Mouse (Mus musculus) MEL (cell line): ENCODE data around the gene Hspg2. TPM values are rescaled to one million over a fixed set of nuclear protein-coding genes. Genes with fewer than 3 reads are reported as not detected.
"Not testable (repeated sequence)": the region's sequence is repeated elsewhere in the genome, so short reads cannot be mapped to it uniquely, and the experiment has no call there.

ENCODE experiments used
- DNase-seq: peaks from one replicate; pipeline ENCODE4 v3.0.0; 2011; ENCODE audit warnings: low read depth, low spot score
- H3K27ac ChIP-seq: 2 replicates; pipeline ENCODE4 v1.5.1; 2012; ENCODE audit warnings: low read depth, mild to moderate bottlenecking, control low read depth, low read length, moderate library complexity; ENCODE audit not compliant: control insufficient read depth
- H3K27me3 ChIP-seq, 2 experiments: fragments of 150-350 bp in 1 of 2; sonication (generic) in 1 of 2; 2 replicates each; pipeline ENCODE4 v1.6.1; 2012; ENCODE audit warnings: low read length in 2 of 2, mild to moderate bottlenecking in 2 of 2, improper control_type of control experiment in 1 of 2, moderate library complexity in 1 of 2; ENCODE audit not compliant: insufficient read depth in 2 of 2, control insufficient read depth in 1 of 2
- H3K36me3 ChIP-seq, 2 experiments: 2 replicates each; pipeline ENCODE4 v1.6.1; 2012 to 2014; ENCODE audit warnings: low read length in 2 of 2, improper control_type of control experiment in 1 of 2, inconsistent platforms in 1 of 2, mild to moderate bottlenecking in 1 of 2; ENCODE audit not compliant: insufficient read depth in 2 of 2, control insufficient read depth in 1 of 2
- H3K4me1 ChIP-seq, 2 experiments: fragments of 150-350 bp in 1 of 2; sonication (generic) in 1 of 2; 2 replicates each; pipeline ENCODE4 v1.6.1; 2012; ENCODE audit warnings: low read length in 2 of 2, improper control_type of control experiment in 1 of 2, mild to moderate bottlenecking in 1 of 2; ENCODE audit not compliant: insufficient read depth in 2 of 2, control insufficient read depth in 1 of 2
- H3K4me3 ChIP-seq, 2 experiments: fragments of 150-350 bp in 1 of 2; sonication (generic) in 1 of 2; 2 replicates each; pipeline ENCODE4 v1.5.1; 2012; ENCODE audit warnings: low read depth in 2 of 2, low read length in 2 of 2, mild to moderate bottlenecking in 2 of 2, moderate library complexity in 2 of 2, control low read depth in 1 of 2, improper control_type of control experiment in 1 of 2; ENCODE audit not compliant: control insufficient read depth in 1 of 2, insufficient read depth in 1 of 2
- H3K79me2 ChIP-seq: 2 replicates; pipeline ENCODE4 v1.6.1; 2012; ENCODE audit warnings: mild to moderate bottlenecking, low read length, moderate library complexity; ENCODE audit not compliant: control insufficient read depth, poor library complexity, insufficient read depth
- H3K9ac ChIP-seq: 2 replicates; pipeline ENCODE4 v1.6.1; 2012; ENCODE audit warnings: low read depth, mild to moderate bottlenecking, control low read depth, low read length, moderate library complexity; ENCODE audit not compliant: control insufficient read depth, poor library complexity, severe bottlenecking
- H3K9me3 ChIP-seq: fragments of 150-350 bp; sonication (generic); replicated peaks from 2 replicates; pipeline ENCODE4 v1.6.1; 2012; ENCODE audit warnings: mild to moderate bottlenecking, low read length, improper control_type of control experiment, moderate library complexity; ENCODE audit not compliant: insufficient read depth
- CHD2 ChIP-seq: IDR thresholded peaks from 2 replicates; pipeline ENCODE4 v1.6.1; 2011; ENCODE audit warnings: low read length, improper control_type of control experiment
- CTCF ChIP-seq, 3 experiments: IDR thresholded peaks in 2 of 3; conservative IDR thresholded peaks in 1 of 3; 2 replicates each; pipeline ENCODE4 v1.5.1; 2011 to 2012; ENCODE audit warnings: low read length in 3 of 3, low read depth in 2 of 3, mild to moderate bottlenecking in 2 of 3, improper control_type of control experiment in 1 of 3, inconsistent platforms in 1 of 3, mixed read lengths in 1 of 3, moderate library complexity in 1 of 3; ENCODE audit not compliant: control insufficient read depth in 1 of 3, insufficient read depth in 1 of 3, poor library complexity in 1 of 3, severe bottlenecking in 1 of 3
- KAT2A ChIP-seq: conservative IDR thresholded peaks from 2 replicates; pipeline ENCODE4 v1.6.1; 2012; ENCODE audit warnings: low read depth, low read length, improper control_type of control experiment, inconsistent platforms
- MEF2A ChIP-seq: IDR thresholded peaks from 2 replicates; pipeline ENCODE4 v1.6.1; 2014; ENCODE audit warnings: low read depth, mild to moderate bottlenecking, inconsistent platforms, low read length, improper control_type of control experiment; ENCODE audit not compliant: poor library complexity, insufficient replicate concordance, severe bottlenecking; ENCODE audit errors: extremely low read depth
- MXI1 ChIP-seq: IDR thresholded peaks from 2 replicates; pipeline ENCODE4 v1.6.1; 2011; ENCODE audit warnings: mild to moderate bottlenecking, low read depth, low read length, improper control_type of control experiment
- MYB ChIP-seq: IDR thresholded peaks from 2 replicates; pipeline ENCODE4 v1.6.1; 2011; ENCODE audit warnings: mild to moderate bottlenecking, low read depth, low read length, improper control_type of control experiment
- POLR2A ChIP-seq, 2 experiments: IDR thresholded peaks; 2 replicates each; pipeline ENCODE4 v1.6.1; 2011 to 2012; ENCODE audit warnings: low read length in 2 of 2, mild to moderate bottlenecking in 2 of 2, control low read depth in 1 of 2, improper control_type of control experiment in 1 of 2, low read depth in 1 of 2, moderate library complexity in 1 of 2; ENCODE audit not compliant: control insufficient read depth in 1 of 2, insufficient read depth in 1 of 2, poor library complexity in 1 of 2
- POLR2AphosphoS5 ChIP-seq: IDR thresholded peaks from 2 replicates; pipeline ENCODE4 v1.6.1; 2012; ENCODE audit warnings: low read depth, borderline replicate concordance, mild to moderate bottlenecking, inconsistent platforms, low read length, moderate library complexity, mixed read lengths
- SIN3A ChIP-seq: IDR thresholded peaks from 2 replicates; pipeline ENCODE4 v1.6.1; 2012; ENCODE audit warnings: low read length, improper control_type of control experiment, inconsistent platforms
- SMC3 ChIP-seq: IDR thresholded peaks from 2 replicates; pipeline ENCODE4 v1.6.1; 2011; ENCODE audit warnings: low read depth, low read length, improper control_type of control experiment
- UBTF ChIP-seq: IDR thresholded peaks from 2 replicates; pipeline ENCODE4 v1.6.1; 2012; ENCODE audit warnings: low read depth, mild to moderate bottlenecking, inconsistent platforms, low read length, improper control_type of control experiment, moderate library complexity, borderline replicate concordance; ENCODE audit not compliant: insufficient read depth
- USF2 ChIP-seq, 2 experiments: IDR thresholded peaks; 2 replicates each; pipeline ENCODE4 v1.6.1; 2011 to 2012; ENCODE audit warnings: improper control_type of control experiment in 2 of 2, low read length in 2 of 2, borderline replicate concordance in 1 of 2, inconsistent platforms in 1 of 2, low read depth in 1 of 2, mild to moderate bottlenecking in 1 of 2; ENCODE audit not compliant: insufficient read depth in 1 of 2
- polyA plus RNA-seq, 2 experiments: library from polyadenylated mRNA; stranded (reverse) in 1 of 2; unstranded in 1 of 2; fragments of >175 nt in 1 of 2; fragments of >200 nt in 1 of 2; gene quantifications; 2 replicates each; pipeline versions ENCODE4 v1.2.1 to v1.2.4; 2012; ENCODE audit warnings: low replicate concordance in 2 of 2, low read depth in 1 of 2; ENCODE audit not compliant: insufficient read length in 2 of 2, insufficient read depth in 1 of 2, missing spikeins in 1 of 2
- total RNA-seq: library from RNA; depleted of rRNA; stranded (reverse); fragments of 300-350 nt; gene quantifications from 2 replicates; pipeline ENCODE4 v1.2.3, GENCODE M21; 2012

Gene Hspg2
- total and polyA plus RNA-seq, 3 experiments, result 0.04 TPM; not detected in 1

DNA sequence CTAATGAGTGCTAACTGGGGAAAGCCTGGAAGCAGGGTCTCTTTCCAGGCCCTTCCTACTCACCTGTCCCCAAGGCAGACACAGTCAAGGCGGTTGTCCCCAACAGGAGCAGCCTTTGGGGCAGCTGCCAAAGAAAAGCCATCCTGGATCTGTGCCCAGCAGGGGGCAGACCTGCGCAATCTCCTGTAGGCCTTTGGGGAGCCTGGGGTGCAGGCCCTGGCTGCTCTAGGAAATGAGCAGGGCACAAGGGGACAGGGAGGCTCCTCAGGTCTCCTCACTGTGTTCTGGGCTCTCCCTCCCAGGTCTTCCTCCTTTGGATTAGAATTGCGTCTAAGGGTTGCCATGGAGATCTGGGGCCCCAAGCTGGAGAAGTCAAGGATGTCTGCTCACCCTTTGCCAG, 113.2 kb downstream of the Hspg2 start:
- Histone ChIP-seq H3K36me3 (no peaks in the 10 kb centered on the region), H3K4me1 (no peaks in the 10 kb centered on the region), H3K4me3 (no peak overlapping the region), H3K79me2 (no peaks in the 10 kb centered on the region), H3K27ac (no peak overlapping the region), H3K9me3 (no peaks in the 10 kb centered on the region), H3K27me3 (no peaks in the 10 kb centered on the region), H3K9ac (no peak overlapping the region)
- TF ChIP-seq SMC3 (peak; percentile 15; the same call in 1 of the 2 replicates), SIN3A (no peak), POLR2AphosphoS5 (no peak), CHD2 (no peak), MXI1 (no peak), MYB (no peak), CTCF (IDR thresholded peaks at IDR 0.05 in 2 of 3, conservative IDR thresholded peaks at IDR 0.05 in 1 of 3; ENCODE audit: control insufficient read depth in 1 of 3, insufficient read depth in 1 of 3, low read depth in 2 of 3, low read length in 3 of 3, poor library complexity in 1 of 3, severe bottlenecking in 1 of 3) (peak; percentile 31 to 71 (median 53); a peak in 5 of 6 replicates)
- DNase-seq, result peak; percentile 22

DNA sequence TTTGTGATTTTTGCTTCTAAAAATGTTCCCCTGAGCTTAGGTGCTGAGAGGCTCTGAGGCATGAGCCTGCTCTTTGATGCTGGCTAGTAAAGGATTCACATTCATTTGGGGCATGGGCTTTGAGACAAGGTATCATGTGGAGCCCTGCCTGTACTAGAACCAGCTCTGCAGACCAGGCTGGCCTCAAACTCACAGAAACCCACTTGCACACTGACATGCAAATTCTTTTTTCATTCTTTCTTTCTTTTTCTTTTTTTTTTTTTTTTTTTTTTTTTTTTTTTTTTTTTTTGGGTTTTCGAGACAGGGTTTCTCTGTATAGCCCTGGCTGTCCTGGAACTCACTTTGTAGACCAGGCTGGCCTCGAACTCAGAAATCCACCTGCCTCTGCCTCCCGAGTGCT, 120.5 kb downstream of the Hspg2 start:
- DNase-seq, H3K4me1 ChIP-seq, H3K27me3 ChIP-seq, H3K4me3 ChIP-seq, H3K36me3 ChIP-seq, H3K9ac ChIP-seq, H3K9me3 ChIP-seq, H3K79me2 ChIP-seq, H3K27ac ChIP-seq: not testable (repeated sequence)

DNA sequence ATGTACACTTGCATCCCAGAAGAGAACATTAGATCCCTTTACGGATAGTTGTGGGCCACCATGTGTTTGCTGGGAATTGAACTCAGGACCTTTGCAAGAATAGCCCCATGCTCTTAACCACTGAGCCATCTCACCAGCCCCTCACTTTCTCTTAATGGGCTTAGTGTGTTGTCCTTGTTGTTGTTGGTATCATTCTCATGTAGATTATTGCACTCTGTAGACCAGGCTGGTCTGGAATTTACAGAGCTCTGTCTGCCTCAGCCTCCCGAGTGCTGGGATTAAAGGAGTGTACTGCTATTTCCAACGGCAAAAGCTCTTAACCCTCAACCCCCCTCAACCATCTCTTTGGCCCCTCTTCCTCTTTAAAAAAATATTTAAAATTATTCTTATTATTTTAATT, 121.0 kb downstream of the Hspg2 start:
- no peak overlapping the region for H3K27ac ChIP-seq
- peaks cover 8% of the 10 kb centered on the region for H3K79me2 ChIP-seq
- TF ChIP-seq MEF2A (no peak), KAT2A (no peak), POLR2A (IDR thresholded peaks at IDR 0.05; ENCODE audit: control insufficient read depth in 1 of 2, insufficient read depth in 1 of 2, low read depth in 1 of 2, low read length in 2 of 2, poor library complexity in 1 of 2) (no peak), UBTF (no peak), USF2 (IDR thresholded peaks at IDR 0.05; ENCODE audit: borderline replicate concordance in 1 of 2, insufficient read depth in 1 of 2, low read depth in 1 of 2, low read length in 2 of 2) (no peak)
- no peaks in the 10 kb centered on the region for H3K36me3 ChIP-seq
- no peak overlapping the region for H3K9ac ChIP-seq
- DNase-seq, result no peak
- no peaks in the 10 kb centered on the region for H3K9me3 ChIP-seq
- H3K4me3 ChIP-seq, result no peak overlapping the region
- H3K4me1 ChIP-seq, result no peaks in the 10 kb centered on the region
- H3K27me3 ChIP-seq, result peaks cover 2 to 5% of the 10 kb centered on the region in 2 experiments; a peak in 3 of 4 replicates
